In genomic region chr14:51358111-51358982, GRCm38 (mm10) we compare ENCODE assay signal across 7 mouse cellular contexts. TPM values are rescaled to one million over a fixed set of nuclear protein-coding genes. Genes with fewer than 3 reads are reported as not detected.
DNase-seq lines count a peak whose midpoint lies in the region; ATAC-seq and TF ChIP-seq lines count a peak whose summit lies in the region.

No protein-coding gene starts in this region.

- TF ChIP-seq CTCF in lung, postnatal 0 days (IDR thresholded peaks at IDR 0.05), result no peak
- TF ChIP-seq CTCF in lung, adult 2 months (IDR thresholded peaks at IDR 0.05; ENCODE audit: insufficient read depth, low read length), result no peak

- peak; percentile 25; the same call in 1 of the 2 replicates for ATAC-seq in lung, postnatal 0 days
- no peak for ATAC-seq in embryonic facial prominence, embryonic 13.5 days (ENCODE audit: insufficient number of reproducible peaks, insufficient read depth, low FRiP score, low TSS enrichment, low read depth)
- peak; percentile 93 for ATAC-seq in hindbrain, embryonic 14.5 days (ENCODE audit: low FRiP score)
- peak; percentile 95 for ATAC-seq in neural tube, embryonic 14.5 days (ENCODE audit: low read depth)

- H3K4me1 ChIP-seq in lung, postnatal 0 days (ENCODE audit: insufficient read depth, low read depth, low read length), result no peaks in the 10 kb centered on the region
- no peaks in the 10 kb centered on the region for H3K4me1 ChIP-seq in lung, adult 2 months (ENCODE audit: control insufficient read depth, insufficient read depth, low read length)
- H3K4me1 ChIP-seq in embryonic facial prominence, embryonic 13.5 days, result no peaks in the 10 kb centered on the region
- no peaks in the 10 kb centered on the region for H3K4me1 ChIP-seq in hindbrain, embryonic 14.5 days (replicated peaks; ENCODE audit: control insufficient read depth, insufficient read depth, low read length)
- 0 out of 2 replicates have a peak, but pooled peaks cover 6% of the 10 kb centered on the region for H3K4me1 ChIP-seq in limb, embryonic 10.5 days
- H3K4me1 ChIP-seq in neural tube, embryonic 14.5 days (ENCODE audit: control insufficient read depth, insufficient read depth, low read length), result no peaks in the 10 kb centered on the region

- peak overlapping the region; percentile 69 for H3K4me2 ChIP-seq in lung, postnatal 0 days (replicated peaks; ENCODE audit: low read depth, low read length)
- peak overlapping the region; percentile 86 for H3K4me2 ChIP-seq in embryonic facial prominence, embryonic 13.5 days
- peak overlapping the region; percentile 90 for H3K4me2 ChIP-seq in hindbrain, embryonic 14.5 days (replicated peaks)
- peak overlapping the region; percentile 84 for H3K4me2 ChIP-seq in neural tube, embryonic 14.5 days (ENCODE audit: low read depth, low read length)

- H3K27ac ChIP-seq in lung, postnatal 0 days (ENCODE audit: low read length), result no peak overlapping the region
- H3K27ac ChIP-seq in embryonic facial prominence, embryonic 13.5 days, result no peak overlapping the region
- H3K27ac ChIP-seq in hindbrain, embryonic 14.5 days, result no peak overlapping the region
- peak overlapping the region; percentile 81 for H3K27ac ChIP-seq in limb, embryonic 10.5 days
- H3K27ac ChIP-seq in neural tube, embryonic 14.5 days (ENCODE audit: low read depth, low read length), result no peak overlapping the region

- no peaks in the 10 kb centered on the region for H3K9me3 ChIP-seq in lung, postnatal 0 days (ENCODE audit: low read length)
- no peaks in the 10 kb centered on the region for H3K9me3 ChIP-seq in embryonic facial prominence, embryonic 13.5 days
- no peaks in the 10 kb centered on the region for H3K9me3 ChIP-seq in hindbrain, embryonic 14.5 days (ENCODE audit: control insufficient read depth, low read length)
- no peaks in the 10 kb centered on the region for H3K9me3 ChIP-seq in limb, embryonic 10.5 days (replicated peaks)
- no peaks in the 10 kb centered on the region for H3K9me3 ChIP-seq in neural tube, embryonic 14.5 days (ENCODE audit: control insufficient read depth, low read length)

- no peaks in the 10 kb centered on the region for H3K27me3 ChIP-seq in lung, postnatal 0 days (replicated peaks; ENCODE audit: insufficient read depth, low read length)
- H3K27me3 ChIP-seq in embryonic facial prominence, embryonic 13.5 days, result peaks cover 24% of the 10 kb centered on the region
- H3K27me3 ChIP-seq in hindbrain, embryonic 14.5 days (ENCODE audit: control insufficient read depth, insufficient read depth, low read length), result peaks cover 3% of the 10 kb centered on the region; the same call in 1 of the 2 replicates
- peaks cover 31% of the 10 kb centered on the region for H3K27me3 ChIP-seq in limb, embryonic 10.5 days (ENCODE audit: low read depth, poor library complexity, severe bottlenecking)
- no peaks in the 10 kb centered on the region for H3K27me3 ChIP-seq in neural tube, embryonic 14.5 days (ENCODE audit: control insufficient read depth, insufficient read depth, low read length)

- TF ChIP-seq POLR2A in lung, adult 2 months (IDR thresholded peaks at IDR 0.05; ENCODE audit: borderline replicate concordance, extremely low read depth, low read depth, low read length), result no peak

- H3K36me3 ChIP-seq in lung, postnatal 0 days (ENCODE audit: insufficient read depth, low read length), result no peaks in the 10 kb centered on the region
- H3K36me3 ChIP-seq in embryonic facial prominence, embryonic 13.5 days, result no peaks in the 10 kb centered on the region
- H3K36me3 ChIP-seq in hindbrain, embryonic 14.5 days (replicated peaks; ENCODE audit: control insufficient read depth, insufficient read depth), result no peaks in the 10 kb centered on the region
- no peaks in the 10 kb centered on the region for H3K36me3 ChIP-seq in limb, embryonic 10.5 days
- H3K36me3 ChIP-seq in neural tube, embryonic 14.5 days (ENCODE audit: control insufficient read depth, insufficient read depth, low read length), result no peaks in the 10 kb centered on the region

- no peak overlapping the region for H3K9ac ChIP-seq in lung, postnatal 0 days (replicated peaks; ENCODE audit: low read depth)
- peak overlapping the region; percentile 76 for H3K9ac ChIP-seq in embryonic facial prominence, embryonic 13.5 days
- peak overlapping the region; percentile 75 for H3K9ac ChIP-seq in hindbrain, embryonic 14.5 days
- peak overlapping the region; percentile 58 for H3K9ac ChIP-seq in neural tube, embryonic 14.5 days (replicated peaks; ENCODE audit: low read depth, low read length)

- H3K4me3 ChIP-seq in lung, postnatal 0 days (ENCODE audit: low read depth, low read length), result peak overlapping the region; percentile 33
- H3K4me3 ChIP-seq in lung, adult 2 months (replicated peaks; ENCODE audit: extremely low read depth, low read depth, low read length), result no peak overlapping the region
- peak overlapping the region; percentile 54 for H3K4me3 ChIP-seq in embryonic facial prominence, embryonic 13.5 days
- H3K4me3 ChIP-seq in hindbrain, embryonic 14.5 days (replicated peaks; ENCODE audit: low read length), result peak overlapping the region; percentile 55
- peak overlapping the region; percentile 58 for H3K4me3 ChIP-seq in limb, embryonic 10.5 days
- H3K4me3 ChIP-seq in neural tube, embryonic 14.5 days (ENCODE audit: low read depth, low read length), result peak overlapping the region; percentile 48

- DNase-seq in lung, postnatal 0 days (ENCODE audit: low spot score), result peak; percentile 7
- DNase-seq in lung, adult 2 months, result no peak
- peak; percentile 57 for DNase-seq in hindbrain, embryonic 14.5 days (ENCODE audit: low spot score)
- DNase-seq in limb, embryonic 10.5 days (ENCODE audit: low spot score), result peak; percentile 58
- no peak for DNase-seq in urinary bladder, adult 18-20 months (ENCODE audit: low spot score in 2 of 2)

- TF ChIP-seq EP300 in lung, postnatal 0 days (IDR thresholded peaks at IDR 0.05), result no peak

- 3% methylated on average over 55 of the region's 75 CpGs for WGBS in lung, postnatal 0 days
- WGBS in lung, adult 2 months, result 5% methylated on average over 71 of the region's 75 CpGs
- 5% methylated on average over 63 of the region's 75 CpGs for WGBS in embryonic facial prominence, embryonic 13.5 days
- 6% methylated on average over 62 of the region's 75 CpGs for WGBS in hindbrain, embryonic 14.5 days
- WGBS in limb, embryonic 10.5 days, result 7% methylated on average over 75 of the region's 75 CpGs
- WGBS in neural tube, embryonic 14.5 days, result 5% methylated on average over 63 of the region's 75 CpGs

RNA-seq across cellular contexts. Expression of gene Gm7247, which starts 3.2 kb away (rescaled TPM):
- polyA plus RNA-seq in lung, postnatal 0 days (2015; fragmentation: Nextera tagmentation; extraction: Ambion mirVana), result not detected in 2 replicates
- polyA plus RNA-seq in lung, adult 2 months (2012; rRNA removed), result not detected in 2 replicates
- polyA plus RNA-seq in embryonic facial prominence, embryonic 13.5 days (2015; fragmentation: Nextera tagmentation; extraction: Ambion mirVana), result not detected in 2 replicates
- polyA plus RNA-seq in hindbrain, embryonic 14.5 days (2014; fragmentation: Nextera tagmentation; extraction: Ambion mirVana), result not detected in 2 replicates
- polyA plus RNA-seq in limb, embryonic 10.5 days (2016; fragmentation: Nextera tagmentation; extraction: Ambion mirVana), result not detected in 2 replicates
- not detected in 2 replicates for polyA plus RNA-seq in neural tube, embryonic 14.5 days (2014; fragmentation: Nextera tagmentation; extraction: Ambion mirVana)

RNA-seq across cellular contexts. Expression of gene Vmn2r88, which starts 52.3 kb away (rescaled TPM):
- polyA plus RNA-seq in lung, postnatal 0 days (2015; fragmentation: Nextera tagmentation; extraction: Ambion mirVana), result not detected in 2 replicates
- not detected in 2 replicates for polyA plus RNA-seq in lung, adult 2 months (2012; rRNA removed)
- polyA plus RNA-seq in embryonic facial prominence, embryonic 13.5 days (2015; fragmentation: Nextera tagmentation; extraction: Ambion mirVana), result not detected in 2 replicates
- polyA plus RNA-seq in hindbrain, embryonic 14.5 days (2014; fragmentation: Nextera tagmentation; extraction: Ambion mirVana), result not detected in 2 replicates
- polyA plus RNA-seq in limb, embryonic 10.5 days (2016; fragmentation: Nextera tagmentation; extraction: Ambion mirVana), result not detected in 2 replicates
- not detected in 2 replicates for polyA plus RNA-seq in neural tube, embryonic 14.5 days (2014; fragmentation: Nextera tagmentation; extraction: Ambion mirVana)

Comparison
In these comparisons a context has a peak if more than half of its experiments do, and no peak if none do; other contexts are left out.
1. DNase-seq: peak in lung, postnatal 0 days (single experiment), hindbrain, embryonic 14.5 days (single experiment) and limb, embryonic 10.5 days (single experiment); none in lung, adult 2 months (single experiment) and urinary bladder, adult 18-20 months (0 of 2).
2. Peak in every context shown above with its lines, with median percentiles within 50 percentile points of each other: H3K4me2 ChIP-seq.